Mouse (Mus musculus) gastrocnemius, adult 2 months (tissue): ENCODE measurements around the gene Golim4. TPM values are rescaled to one million over a fixed set of nuclear protein-coding genes. Genes with fewer than 3 reads are reported as not detected.
"Not testable (repeated sequence)": the region's sequence is repeated elsewhere in the genome, so short reads cannot be mapped to it uniquely, and the experiment has no call there.

Source experiments
- DNase-seq: peaks from one replicate; pipeline ENCODE4 v3.0.0; 2022
- H3K27ac ChIP-seq: fragments of 200-600 bp; 2 replicates; pipeline ENCODE4 v1.8.1; 2022; ENCODE audit warnings: mild to moderate bottlenecking
- H3K4me3 ChIP-seq: fragments of 200-600 bp; 2 replicates; pipeline ENCODE4 v1.8.1; 2022; ENCODE audit warnings: mild to moderate bottlenecking, moderate library complexity
- CTCF ChIP-seq: fragments of 200-600 bp; IDR thresholded peaks from 2 replicates; pipeline ENCODE4 v1.8.1; 2022; ENCODE audit warnings: antibody characterized with exemption, mild to moderate bottlenecking, moderate library complexity
- intact Hi-C: fragments of 180-260 bp; cut with DNase I; formaldehyde crosslinking; loops from one replicate; pipeline ENCODE4 v1.15.1; 2025
- long read RNA-seq, 2 experiments: library from polyadenylated mRNA; stranded (forward); transcript quantifications; one replicate each; pipeline ENCODE4 v2.0.0; 2021
- total RNA-seq, 2 experiments: library from RNA; stranded (reverse); gene quantifications; 2 replicates each; pipeline ENCODE4 v1.2.3; 2021

Golim4 gene
- total RNA-seq, result 10 to 100 TPM in 1 of 2 experiments, 1 to 10 TPM in 1; 8.0 to 13.5 TPM
- long read RNA-seq, experiment 1, full-length matches to known transcripts, result 13 of 16 reads
- long read RNA-seq, experiment 1, partial matches to known transcripts, result 2 of 16 reads
- long read RNA-seq, experiment 1, other reads (novel, unspliced or antisense), result 1 of 16 reads
- long read RNA-seq, experiment 2, full-length matches to known transcripts, result 6 of 8 reads
- long read RNA-seq, experiment 2, partial matches to known transcripts, result 1 of 8 reads
- long read RNA-seq, experiment 2, other reads (novel, unspliced or antisense), result 1 of 8 reads

- peak within 1 kb of the TSS; percentile 90 for H3K27ac ChIP-seq
- intact Hi-C loops, result loop anchor here (5.0 kb wide), 1 partner anchor 44 kb away; no protein-coding TSS in a partner anchor
- H3K4me3 ChIP-seq, result peak within 1 kb of the TSS; percentile 95
- peak; percentile 97 for DNase-seq
- no peak for TF ChIP-seq CTCF
These were observed at the start of gene Golim4 for GRCm38 (mm10) chr3:75956551-75957302. Gene Golim4, minus strand, starts transcription at chr3:75956949.

- intact Hi-C loops, result no loop called here
- DNase-seq, result no peak
- TF ChIP-seq CTCF, result no peak
These were observed 48.9 kb upstream of the Golim4 start for GRCm38 (mm10) chr3:76005621-76006020.

DNA sequence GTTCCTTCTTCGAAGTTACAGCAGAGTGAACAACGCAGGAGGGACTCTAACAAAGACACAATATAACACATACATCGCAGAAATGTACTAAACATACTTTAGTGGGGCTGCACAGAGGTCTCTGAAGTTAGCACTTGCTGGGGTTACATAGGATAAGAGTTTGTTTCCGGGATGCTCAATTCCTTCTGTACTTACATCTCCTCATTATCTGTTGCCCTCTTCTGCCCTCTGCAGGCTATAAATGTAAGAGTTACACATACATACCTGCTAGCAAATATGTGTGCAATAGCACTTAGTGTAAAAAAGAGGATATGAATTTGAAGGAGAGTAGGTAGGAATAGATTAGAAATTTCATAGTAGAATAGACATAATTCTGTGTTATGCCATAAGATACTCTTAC, 44.4 kb upstream of the Golim4 start:
- intact Hi-C loops, result loop anchor here (5.0 kb wide), 1 partner anchor 89 kb away; no protein-coding TSS in a partner anchor
- TF ChIP-seq CTCF, result peak; percentile 67
- Histone ChIP-seq H3K4me3 (no peak overlapping the region), H3K27ac (no peak overlapping the region)
- no peak for DNase-seq

More at GRCm38 (mm10) chr3:76005621-76006020, 48.9 kb upstream of the Golim4 start:
- H3K27ac ChIP-seq, result no peak overlapping the region
- H3K4me3 ChIP-seq, result no peak overlapping the region

GRCm38 (mm10) chr3:76000481-76000880, 43.7 kb upstream of the Golim4 start:
- intact Hi-C loops, result loop anchor here (5.0 kb wide), 1 partner anchor 88 kb away; no protein-coding TSS in a partner anchor
- Histone ChIP-seq H3K27ac (no peak overlapping the region), H3K4me3 (no peak overlapping the region)
- no peak for TF ChIP-seq CTCF
- DNase-seq, result no peak

DNA sequence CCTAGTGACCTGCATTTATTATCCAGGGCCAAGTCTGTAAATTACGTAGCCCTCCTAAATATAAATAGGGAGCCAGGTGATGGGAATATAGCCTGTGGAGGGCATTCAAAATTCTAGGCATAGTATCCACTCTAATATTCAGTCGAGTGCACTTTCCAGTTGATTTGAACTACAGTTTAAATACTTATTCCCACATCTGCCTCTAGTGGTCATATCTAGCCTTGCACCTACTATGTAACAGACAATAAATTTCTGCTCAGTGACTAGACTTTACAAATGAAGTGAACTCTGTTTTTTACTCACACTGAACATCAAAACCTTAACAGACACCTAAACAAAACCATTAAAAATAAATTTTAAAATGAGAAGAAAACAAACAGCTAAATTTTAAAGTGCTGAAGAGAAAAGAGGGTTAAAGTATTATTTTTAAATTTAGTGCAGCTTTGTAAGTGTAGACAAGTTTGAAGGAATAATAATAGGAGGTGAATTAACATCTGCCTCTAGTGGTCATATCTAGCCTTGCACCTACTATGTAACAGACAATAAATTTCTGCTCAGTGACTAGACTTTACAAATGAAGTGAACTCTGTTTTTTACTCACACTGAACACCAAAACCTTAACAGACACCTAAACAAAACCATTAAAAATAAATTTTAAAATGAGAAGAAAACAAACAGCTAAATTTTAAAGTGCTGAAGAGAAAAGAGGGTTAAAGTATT, 24.4 kb upstream of the Golim4 start:
- DNase-seq, intact Hi-C loops, H3K4me3 ChIP-seq, H3K27ac ChIP-seq: not testable (repeated sequence)
- TF ChIP-seq CTCF, result peak; percentile 54

- intact Hi-C loops, H3K27ac ChIP-seq, DNase-seq, H3K4me3 ChIP-seq: not testable (repeated sequence)
These were observed 6.3 kb upstream of the Golim4 start for GRCm38 (mm10) chr3:75962784-75963772.

DNA sequence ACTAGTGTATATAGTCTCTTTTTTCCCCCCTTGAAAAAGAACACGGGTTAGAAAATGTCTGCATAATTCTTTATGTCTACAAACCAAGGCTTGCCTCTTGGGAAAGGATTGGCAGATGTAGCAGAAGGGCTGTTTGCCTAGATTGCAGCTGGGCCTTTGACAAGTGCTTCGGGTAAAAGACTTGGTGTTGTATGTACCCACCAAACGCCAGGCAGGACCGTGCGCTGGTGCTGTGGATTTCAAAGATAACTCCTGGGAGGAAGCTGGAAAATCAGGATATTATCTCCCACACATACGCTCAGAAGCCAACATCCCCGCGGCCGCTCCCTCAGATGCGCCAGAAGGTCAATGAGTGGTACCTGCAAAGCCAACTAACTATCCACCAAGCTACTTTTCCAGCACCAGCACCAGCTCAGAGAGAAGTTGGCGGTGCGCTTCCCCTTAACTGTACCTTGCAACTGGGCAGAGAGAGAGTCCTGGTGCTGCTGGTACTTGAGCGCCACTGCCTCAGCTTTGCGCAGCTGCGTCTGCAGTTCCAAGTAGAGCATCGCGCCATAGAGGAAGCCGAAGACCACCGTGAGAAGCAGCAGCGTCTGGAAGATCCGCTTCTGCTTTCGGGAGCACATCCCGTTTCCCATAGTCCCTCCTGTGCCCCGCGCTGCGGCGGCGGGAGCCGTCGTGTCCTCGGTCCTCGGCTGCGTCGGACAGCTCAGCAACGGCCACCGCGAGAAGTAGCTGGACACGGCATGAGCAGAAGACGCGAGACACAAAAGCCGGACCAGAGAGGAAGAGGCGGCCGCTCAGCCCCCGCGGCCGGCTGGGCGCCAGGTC, 873 bp downstream of the Golim4 start:
- TF ChIP-seq CTCF, result no peak
- DNase-seq, result no peak
- peak overlapping the region; percentile 95 for H3K4me3 ChIP-seq
- intact Hi-C loops, result loop anchor here (5.0 kb wide), 1 partner anchor 44 kb away; no protein-coding TSS in a partner anchor
- H3K27ac ChIP-seq, result peak overlapping the region; percentile 90

DNA sequence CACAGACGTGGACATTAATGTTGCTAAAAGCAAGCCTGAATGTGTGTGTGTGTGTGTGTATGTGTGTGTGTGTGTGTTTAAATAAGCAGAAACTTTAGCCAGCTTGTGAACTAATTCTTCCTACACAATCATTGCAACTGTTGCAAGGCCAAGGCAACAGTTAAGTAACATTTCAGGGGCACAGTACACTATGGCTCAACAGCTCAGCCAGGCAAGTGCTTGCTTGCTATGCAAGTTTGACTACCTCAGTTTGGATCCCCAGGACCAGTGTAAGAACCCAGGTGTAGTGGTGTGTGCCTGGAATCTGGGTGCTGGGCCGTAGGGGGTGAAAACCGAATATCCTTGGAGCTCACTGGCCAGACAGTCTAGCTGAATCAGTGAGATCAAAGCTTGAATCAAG, 2.6 kb downstream of the Golim4 start:
- H3K4me3 ChIP-seq, result peak overlapping the region; percentile 50
- H3K27ac ChIP-seq, result no peak overlapping the region
- no peak for DNase-seq
- no peak for TF ChIP-seq CTCF
- intact Hi-C loops, result no loop called here

- intact Hi-C loops, result no loop called here
- TF ChIP-seq CTCF, result no peak
- Histone ChIP-seq H3K4me3 (no peak overlapping the region), H3K27ac (no peak overlapping the region)
- DNase-seq, result no peak
These were observed 4.3 kb downstream of the Golim4 start for GRCm38 (mm10) chr3:75952328-75953060.

DNA sequence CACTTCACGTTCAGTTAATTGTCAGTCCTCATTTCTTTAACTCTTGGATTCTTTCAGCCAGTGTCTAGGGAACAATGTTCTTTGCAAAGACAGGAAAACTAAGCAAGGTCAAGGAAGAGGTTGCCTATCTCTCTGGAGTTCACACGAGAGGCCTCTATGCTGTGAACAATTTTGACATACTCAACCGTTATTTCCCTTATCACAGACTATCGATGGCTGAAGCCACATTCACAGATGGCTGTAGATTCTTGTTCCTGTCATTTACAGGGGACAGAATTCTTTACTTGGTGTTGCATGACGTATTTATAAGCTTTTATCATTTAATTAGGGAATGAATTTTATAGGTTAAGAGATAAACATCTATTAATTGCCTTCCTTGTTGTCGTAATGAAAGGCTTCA, 5.9 kb downstream of the Golim4 start:
- no peak for DNase-seq
- no peak for TF ChIP-seq CTCF
- Histone ChIP-seq H3K27ac (no peak overlapping the region), H3K4me3 (no peak overlapping the region)
- intact Hi-C loops, result no loop called here
